Mouse (Mus musculus) myocyte (in vitro differentiated cells): Measurements from ENCODE around the gene Adam22. TPM values are rescaled to one million over a fixed set of nuclear protein-coding genes. Genes with fewer than 3 reads are reported as not detected.
A peak's percentile ranks its signal among the peaks of the same experiment; 100 is the strongest.

Experiments used
- H3K27me3 ChIP-seq: one replicate; pipeline ENCODE4 v1.6.1; 2011; ENCODE audit not compliant: control insufficient read depth, insufficient read depth, insufficient read length
- H3K36me3 ChIP-seq: one replicate; pipeline ENCODE4 v1.6.1; 2011; ENCODE audit not compliant: control insufficient read depth, insufficient read depth
- H3K4me2 ChIP-seq: one replicate; pipeline ENCODE4 v1.6.1; 2011; ENCODE audit warnings: low read depth, control low read depth
- H3K4me3 ChIP-seq: one replicate; pipeline ENCODE4 v1.5.1; 2011; ENCODE audit warnings: mild to moderate bottlenecking, control low read depth, moderate library complexity
- H3K79me2 ChIP-seq: one replicate; pipeline ENCODE4 v1.6.1; 2011; ENCODE audit not compliant: control insufficient read depth, insufficient read depth
- H3ac ChIP-seq: one replicate; pipeline ENCODE4 v1.6.1; 2011; ENCODE audit not compliant: control insufficient read depth, insufficient read length
- CEBPB ChIP-seq: IDR thresholded peaks from 2 replicates; pipeline ENCODE4 v1.6.1; 2011; ENCODE audit warnings: mild to moderate bottlenecking, moderate library complexity; ENCODE audit not compliant: poor library complexity, insufficient read depth, severe bottlenecking
- E2F4 ChIP-seq: IDR thresholded peaks from one replicate; pipeline ENCODE4 v1.6.1; 2011; ENCODE audit warnings: mild to moderate bottlenecking, control low read depth, moderate library complexity; ENCODE audit not compliant: insufficient read depth
- MAX ChIP-seq: IDR thresholded peaks from one replicate; pipeline ENCODE4 v1.6.1; 2011; ENCODE audit warnings: low read depth, mild to moderate bottlenecking, control low read depth
- MYOD1 ChIP-seq, 3 experiments: IDR thresholded peaks; one replicate each; pipeline ENCODE4 v1.6.1; 2011; ENCODE audit warnings: control low read depth in 2 of 3, low read depth in 2 of 3, mild to moderate bottlenecking in 2 of 3, moderate library complexity in 1 of 3; ENCODE audit not compliant: insufficient read length in 2 of 3, control insufficient read depth in 1 of 3
- MYOG ChIP-seq, 3 experiments: IDR thresholded peaks; one replicate each; pipeline ENCODE4 v1.6.1; 2011; ENCODE audit warnings: control low read depth in 2 of 3, low read depth in 2 of 3, mild to moderate bottlenecking in 2 of 3; ENCODE audit not compliant: insufficient read length in 2 of 3, control insufficient read depth in 1 of 3, insufficient read depth in 1 of 3
- POLR2A ChIP-seq: IDR thresholded peaks from one replicate; pipeline ENCODE4 v1.6.1; 2011; ENCODE audit warnings: low read depth, mild to moderate bottlenecking, control low read depth, moderate library complexity; ENCODE audit not compliant: insufficient read length
- POLR2AphosphoS2 ChIP-seq: IDR thresholded peaks from one replicate; pipeline ENCODE4 v1.6.1; 2011; ENCODE audit warnings: low read depth, control low read depth; ENCODE audit not compliant: insufficient read length
- REST ChIP-seq: IDR thresholded peaks from one replicate; pipeline ENCODE4 v1.6.1; 2011; ENCODE audit warnings: mild to moderate bottlenecking, control low read depth, moderate library complexity; ENCODE audit not compliant: insufficient read depth, insufficient read length
- SRF ChIP-seq: IDR thresholded peaks from one replicate; pipeline ENCODE4 v1.6.1; 2011; ENCODE audit warnings: low read depth; ENCODE audit not compliant: control insufficient read depth, insufficient read length
- TCF12 ChIP-seq: IDR thresholded peaks from one replicate; pipeline ENCODE4 v1.6.1; 2011; ENCODE audit warnings: mild to moderate bottlenecking, control low read depth; ENCODE audit not compliant: poor library complexity, insufficient read depth, severe bottlenecking
- TCF3 ChIP-seq: IDR thresholded peaks from one replicate; pipeline ENCODE4 v1.6.1; 2011; ENCODE audit warnings: low read depth, control low read depth; ENCODE audit not compliant: insufficient read length
- USF1 ChIP-seq: IDR thresholded peaks from one replicate; pipeline ENCODE4 v1.6.1; 2011; ENCODE audit warnings: low read depth, mild to moderate bottlenecking, control low read depth, moderate library complexity
- polyA plus RNA-seq: library from polyadenylated mRNA; unstranded; fragments of >200 nt; fragmentation: generic; extraction: Trizol; gene quantifications from one replicate; pipeline ENCODE4 v1.2.1, GENCODE M21; 2012; ENCODE audit warnings: missing spikeins

Adam22 gene
- polyA plus RNA-seq, 1 experiment: 0.10 TPM

DNA sequence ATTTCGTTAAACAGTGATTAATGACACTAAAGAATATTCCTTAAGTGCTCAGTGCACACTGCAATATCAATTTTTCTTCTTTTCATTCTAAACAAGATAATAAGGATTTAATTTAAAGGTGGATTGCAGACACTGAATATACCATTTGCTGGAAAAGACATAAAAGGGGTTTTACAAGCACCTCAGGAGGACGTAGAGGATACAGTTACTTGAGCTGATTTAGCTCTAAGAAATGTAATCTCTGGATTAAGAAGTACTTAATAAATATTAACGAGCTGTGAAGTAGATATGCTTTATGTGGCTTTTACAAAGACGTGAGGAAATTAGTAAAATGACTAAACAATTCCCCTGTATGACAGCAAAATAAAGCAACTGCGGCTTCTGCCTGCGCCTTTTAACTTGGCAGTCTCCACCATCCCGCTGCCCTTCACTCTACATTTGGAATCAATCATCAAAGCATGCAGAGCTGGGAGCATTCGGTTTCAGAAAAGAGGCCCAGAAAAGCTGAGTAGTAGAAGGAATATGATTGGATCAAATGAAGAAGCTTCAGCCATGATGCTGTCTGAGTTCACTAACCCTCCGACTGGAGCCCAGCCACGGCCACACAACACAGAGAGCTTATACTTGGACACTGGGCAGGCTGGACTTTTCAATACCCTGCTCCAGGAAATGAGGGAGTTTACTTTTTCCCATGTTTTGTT lies 70.1 kb downstream of the Adam22 start:
- H3K4me2 ChIP-seq: no peak overlapping the region
- no peak overlapping the region for H3ac ChIP-seq
- no peak for TF ChIP-seq POLR2AphosphoS2
- H3K36me3 ChIP-seq: no peaks in the 10 kb centered on the region
- no peak overlapping the region for H3K4me3 ChIP-seq
- H3K27me3 ChIP-seq: no peaks in the 10 kb centered on the region
- H3K79me2 ChIP-seq: no peaks in the 10 kb centered on the region

DNA sequence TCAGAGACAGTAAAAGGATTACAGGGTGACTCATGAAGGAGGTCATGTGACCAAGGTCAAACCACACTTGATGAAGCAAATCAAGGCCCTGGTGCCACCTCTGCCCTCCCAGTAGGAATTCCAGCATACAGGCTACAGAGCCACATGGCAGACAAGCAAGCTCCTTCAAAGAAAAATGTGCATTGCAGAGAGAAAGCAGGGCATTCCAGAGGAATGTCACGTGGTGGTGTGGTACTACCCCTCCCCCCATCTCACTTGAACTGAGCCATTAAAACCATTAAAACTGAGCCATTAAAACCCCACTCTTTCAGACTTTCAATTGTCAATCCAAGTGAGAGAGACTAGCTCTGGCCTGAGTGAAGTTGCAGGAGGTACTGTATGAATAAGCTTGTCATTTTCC lies 74.7 kb downstream of the Adam22 start:
- no peak overlapping the region for H3K4me2 ChIP-seq
- H3K27me3 ChIP-seq: no peaks in the 10 kb centered on the region
- H3K4me3 ChIP-seq: no peak overlapping the region
- no peak overlapping the region for H3ac ChIP-seq
- TF ChIP-seq POLR2AphosphoS2 (no peak), CEBPB (no peak), TCF12 (no peak), E2F4 (no peak), TCF3 (no peak), USF1 (peak; percentile 80), MYOD1 (IDR thresholded peaks at IDR 0.05; ENCODE audit: control insufficient read depth in 1 of 3, insufficient read length in 2 of 3, low read depth in 2 of 3) (no peak), POLR2A (no peak)
- H3K36me3 ChIP-seq: no peaks in the 10 kb centered on the region
- no peaks in the 10 kb centered on the region for H3K79me2 ChIP-seq

DNA sequence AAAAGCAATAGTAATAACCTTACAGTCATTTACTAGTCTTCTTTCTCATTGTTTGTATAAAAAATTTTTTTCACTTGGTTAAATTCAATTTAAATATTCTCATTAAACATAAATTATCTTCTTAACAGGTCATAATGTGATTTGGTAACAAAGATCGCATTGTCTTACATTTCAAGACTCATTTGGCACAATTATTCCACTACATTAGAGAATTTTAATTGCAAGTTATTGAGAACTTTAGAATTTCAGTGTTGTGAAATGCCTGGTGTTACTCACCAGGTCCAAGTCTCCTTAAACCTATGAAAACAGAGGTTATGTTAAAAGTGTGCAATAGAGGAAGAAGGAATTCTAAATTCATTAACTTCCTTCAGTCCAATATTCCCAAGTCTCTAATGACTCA lies 76.5 kb downstream of the Adam22 start:
- H3K36me3 ChIP-seq: no peaks in the 10 kb centered on the region
- no peak overlapping the region for H3K4me2 ChIP-seq
- H3K27me3 ChIP-seq: no peaks in the 10 kb centered on the region
- TF ChIP-seq REST (no peak), MAX (no peak), POLR2A (no peak), CEBPB (no peak), MYOG (IDR thresholded peaks at IDR 0.05; ENCODE audit: control insufficient read depth in 1 of 3, insufficient read depth in 1 of 3, insufficient read length in 2 of 3, low read depth in 2 of 3) (no peak), E2F4 (no peak), TCF12 (no peak), POLR2AphosphoS2 (no peak), MYOD1 (IDR thresholded peaks at IDR 0.05; ENCODE audit: control insufficient read depth in 1 of 3, insufficient read length in 2 of 3, low read depth in 2 of 3) (no peak), SRF (no peak), TCF3 (no peak), USF1 (no peak)
- no peak overlapping the region for H3ac ChIP-seq
- H3K79me2 ChIP-seq: no peaks in the 10 kb centered on the region
- no peak overlapping the region for H3K4me3 ChIP-seq

DNA sequence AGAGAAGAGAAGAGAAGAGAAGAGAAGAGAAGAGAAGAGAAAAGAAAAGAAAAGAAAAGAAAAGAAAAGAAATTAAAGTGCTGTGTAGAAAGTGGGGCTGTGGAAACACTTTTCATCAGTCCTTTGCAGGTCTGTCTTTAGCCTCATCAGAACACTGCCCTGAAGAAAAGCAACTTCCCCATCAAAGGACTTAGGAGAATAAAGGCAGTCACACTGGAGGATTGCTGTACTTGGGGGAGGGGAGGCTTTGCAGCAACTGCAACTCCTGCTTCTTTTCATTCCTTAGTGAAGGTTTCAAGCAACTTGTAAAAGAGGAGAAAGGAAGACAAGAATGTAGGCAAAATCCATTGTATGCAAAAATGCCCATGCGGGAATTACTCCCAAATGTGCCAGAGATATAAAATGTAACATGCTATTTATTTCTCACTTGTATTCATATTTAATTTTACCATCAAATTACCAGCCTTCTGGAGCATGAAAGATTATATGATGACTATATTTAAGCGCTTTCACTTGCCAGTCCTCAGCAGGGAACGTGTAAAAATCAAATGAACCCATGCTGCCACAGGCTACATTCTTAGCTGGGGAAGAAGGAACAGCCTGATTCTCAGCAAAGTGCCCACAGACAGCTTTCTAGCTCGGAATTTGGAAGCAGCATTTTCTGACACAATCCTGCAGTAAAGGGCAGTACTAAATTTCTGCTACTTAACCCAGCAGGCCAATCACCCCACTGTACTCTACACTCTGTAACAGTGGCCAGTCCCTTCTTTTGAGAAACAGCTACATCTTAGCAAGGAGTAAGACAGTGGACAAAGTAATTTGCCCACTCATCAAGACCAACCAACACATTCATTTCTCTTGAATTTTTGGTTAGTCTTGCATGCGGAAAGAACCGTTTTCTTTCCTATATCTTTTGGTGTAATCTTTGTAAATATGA lies 78.0 kb downstream of the Adam22 start:
- no peak overlapping the region for H3K4me3 ChIP-seq
- TF ChIP-seq TCF3 (no peak), REST (no peak), MAX (no peak), MYOG (IDR thresholded peaks at IDR 0.05; ENCODE audit: control insufficient read depth in 1 of 3, insufficient read depth in 1 of 3, insufficient read length in 2 of 3, low read depth in 2 of 3) (no peak), TCF12 (no peak), MYOD1 (IDR thresholded peaks at IDR 0.05; ENCODE audit: control insufficient read depth in 1 of 3, insufficient read length in 2 of 3, low read depth in 2 of 3) (no peak), POLR2A (no peak), E2F4 (no peak), SRF (no peak), CEBPB (no peak), USF1 (no peak), POLR2AphosphoS2 (no peak)
- no peaks in the 10 kb centered on the region for H3K79me2 ChIP-seq
- no peak overlapping the region for H3K4me2 ChIP-seq
- H3ac ChIP-seq: no peak overlapping the region
- H3K36me3 ChIP-seq: no peaks in the 10 kb centered on the region
- H3K27me3 ChIP-seq: no peaks in the 10 kb centered on the region

DNA sequence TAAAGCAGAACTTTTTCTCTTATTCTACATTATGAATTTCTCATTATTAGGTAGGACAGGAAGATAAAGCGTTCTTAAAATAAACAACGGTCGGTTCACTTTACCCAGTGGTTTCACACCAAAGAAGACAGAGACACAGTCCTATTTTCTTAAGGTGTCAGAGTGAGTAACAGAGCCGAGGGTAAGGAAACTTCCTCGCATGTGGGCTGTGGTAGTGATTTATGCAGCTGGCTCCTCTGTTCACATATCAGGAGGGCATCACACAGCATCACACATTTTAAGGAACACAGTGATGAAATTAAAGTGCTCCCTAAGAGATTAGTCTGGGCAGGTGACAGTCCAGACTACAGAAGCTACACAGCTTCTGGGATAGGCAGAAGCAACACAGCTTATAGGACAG lies 83.8 kb downstream of the Adam22 start:
- TF ChIP-seq E2F4 (no peak), MYOD1 (IDR thresholded peaks at IDR 0.05; ENCODE audit: control insufficient read depth in 1 of 3, insufficient read length in 2 of 3, low read depth in 2 of 3) (no peak), USF1 (no peak), TCF3 (no peak), REST (no peak), POLR2AphosphoS2 (no peak)
- H3K36me3 ChIP-seq: no peaks in the 10 kb centered on the region

More for the DNA sequence above, 83.8 kb downstream of the Adam22 start:
- Histone ChIP-seq H3K79me2 (no peaks in the 10 kb centered on the region), H3K27me3 (no peaks in the 10 kb centered on the region), H3K4me2 (no peak overlapping the region), H3K4me3 (no peak overlapping the region), H3ac (no peak overlapping the region)
